Mouse (Mus musculus): ENCODE measurements around the gene Cand2. TPM values are rescaled to one million over a fixed set of nuclear protein-coding genes. Genes with fewer than 3 reads are reported as not detected.

The Cand2 gene
- 2.2 and 2.4 TPM in 2 replicates for polyA plus RNA-seq (2012; rRNA removed)

DNA sequence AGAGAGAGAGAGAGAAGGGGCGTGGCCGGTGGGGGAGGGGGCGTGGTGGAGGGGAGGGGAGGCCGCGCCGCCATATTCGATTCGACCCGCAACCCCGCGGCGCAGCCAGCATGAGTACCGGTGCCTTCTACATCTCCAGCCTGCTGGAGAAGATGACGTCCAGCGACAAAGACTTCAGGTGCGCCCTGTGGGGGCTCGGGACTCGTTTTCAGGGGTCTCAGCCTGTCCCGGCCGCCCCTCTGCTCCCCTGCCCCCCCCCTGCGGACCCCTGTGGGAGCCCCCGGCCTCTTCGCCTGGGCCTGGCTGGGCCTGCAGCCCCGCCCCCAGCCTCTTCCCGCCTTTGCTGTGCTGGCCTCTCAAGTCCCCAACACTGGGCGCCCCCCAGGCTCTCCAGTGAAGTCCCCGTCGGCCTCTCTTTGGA is at the start of gene Cand2:
TSS of gene Cand2 (plus strand) at position 38 of the 421 bp plus-strand sequence.

DNA sequence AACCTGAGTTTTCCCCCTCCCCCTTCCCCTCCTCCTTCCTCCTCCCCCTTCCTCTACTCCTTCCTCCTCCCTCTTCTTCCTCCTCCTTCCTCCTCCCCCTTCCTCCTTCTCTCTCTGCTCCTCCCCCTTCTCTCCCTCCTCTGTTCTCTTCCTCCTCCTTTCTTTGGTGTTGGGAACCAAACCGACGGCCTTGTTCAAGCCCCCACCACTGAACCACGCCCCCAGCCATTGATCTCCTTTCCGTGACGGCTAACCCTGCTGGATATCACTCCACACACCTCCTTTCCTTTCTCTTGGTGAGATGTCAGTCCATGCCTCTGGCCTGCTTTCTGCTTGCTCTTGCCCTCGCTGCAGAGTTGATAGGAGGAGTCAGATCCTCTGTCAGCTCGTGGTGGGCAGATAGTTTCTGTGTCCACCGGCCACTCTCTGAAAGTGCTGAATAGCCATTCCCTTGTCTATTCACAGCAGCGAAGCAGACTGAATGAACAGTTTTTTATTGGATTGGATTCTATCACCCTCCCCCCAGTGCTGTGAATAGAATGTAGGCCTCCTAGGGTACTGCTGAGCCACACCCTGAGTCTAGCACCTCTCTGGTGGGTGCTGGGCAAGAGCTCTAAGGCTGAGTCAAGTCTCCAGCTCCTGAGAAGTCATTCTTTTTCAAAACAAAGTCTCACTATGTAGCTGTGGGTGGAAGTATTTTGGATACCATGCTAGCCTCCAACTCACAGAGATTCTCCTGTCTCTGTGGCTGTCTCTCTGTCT is 12.2 kb upstream of the Cand2 start, which contains the start of gene Tmem40:
TSS of gene Tmem40 (minus strand) at position 416 of the 762 bp plus-strand sequence.

DNA sequence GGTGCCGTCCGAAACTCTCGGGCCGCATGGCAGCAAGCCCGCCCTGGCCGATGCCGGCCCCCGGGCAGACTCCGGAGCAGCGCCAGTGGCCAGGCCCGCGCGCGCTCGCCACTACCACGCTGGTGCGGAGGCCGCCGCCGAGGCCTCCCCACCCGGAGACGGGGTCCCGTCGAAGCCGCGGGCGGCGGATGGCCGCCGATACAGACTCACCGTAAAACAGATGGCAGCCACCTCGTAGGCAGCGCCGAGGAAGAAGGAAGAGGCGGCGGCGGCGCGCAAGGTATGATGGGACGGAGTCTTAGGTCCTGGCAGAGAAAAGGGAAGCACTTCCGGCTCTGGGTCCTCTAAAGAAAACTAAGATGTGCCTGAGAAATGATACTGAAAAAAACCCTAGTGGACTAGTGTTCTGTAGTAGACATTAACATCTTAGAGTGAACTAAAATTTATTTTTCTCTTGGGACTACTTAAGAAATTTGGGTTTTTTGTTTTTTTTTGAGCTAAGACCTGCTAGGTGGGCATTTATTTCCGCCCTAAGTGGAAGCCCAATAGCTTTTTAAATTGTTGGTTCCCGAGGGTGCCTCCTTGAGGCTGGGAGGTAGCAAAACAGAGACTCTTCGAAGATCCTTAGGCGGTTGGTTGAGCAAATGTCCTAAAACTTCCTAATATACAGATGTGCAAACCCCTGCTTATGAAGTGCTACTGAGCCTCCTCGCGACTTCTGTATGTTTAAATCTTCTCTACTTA is 34.3 kb downstream of the Cand2 start, which contains the start of gene Rpl32:
TSS of gene Rpl32 (minus strand) at position 260 of the 744 bp plus-strand sequence.

DNA sequence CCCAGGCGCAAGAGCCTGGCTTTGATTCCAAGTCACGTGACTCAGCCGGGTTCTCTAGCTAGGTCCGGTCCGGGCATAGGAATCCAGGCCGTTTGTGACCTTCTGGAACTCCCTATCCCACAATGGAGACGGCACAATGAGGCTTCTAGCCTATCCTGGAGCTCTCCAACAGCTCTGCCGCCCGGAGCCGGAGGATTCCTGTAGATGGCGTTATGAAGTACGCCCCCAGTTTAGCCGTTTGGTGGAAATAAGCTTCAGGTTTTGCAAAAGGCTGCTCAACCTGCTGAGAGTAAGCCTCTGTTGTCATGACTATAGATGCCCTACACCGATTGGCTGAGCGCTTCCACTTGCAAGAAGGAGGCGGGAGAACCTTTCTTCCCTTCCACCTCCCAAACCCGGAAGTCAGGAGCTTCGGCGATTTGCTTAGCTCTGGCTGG is 63.8 kb downstream of the Cand2 start, which contains the start of gene Efcab12:
TSS of gene Efcab12 (minus strand) at position 252 of the 437 bp plus-strand sequence.

DNA sequence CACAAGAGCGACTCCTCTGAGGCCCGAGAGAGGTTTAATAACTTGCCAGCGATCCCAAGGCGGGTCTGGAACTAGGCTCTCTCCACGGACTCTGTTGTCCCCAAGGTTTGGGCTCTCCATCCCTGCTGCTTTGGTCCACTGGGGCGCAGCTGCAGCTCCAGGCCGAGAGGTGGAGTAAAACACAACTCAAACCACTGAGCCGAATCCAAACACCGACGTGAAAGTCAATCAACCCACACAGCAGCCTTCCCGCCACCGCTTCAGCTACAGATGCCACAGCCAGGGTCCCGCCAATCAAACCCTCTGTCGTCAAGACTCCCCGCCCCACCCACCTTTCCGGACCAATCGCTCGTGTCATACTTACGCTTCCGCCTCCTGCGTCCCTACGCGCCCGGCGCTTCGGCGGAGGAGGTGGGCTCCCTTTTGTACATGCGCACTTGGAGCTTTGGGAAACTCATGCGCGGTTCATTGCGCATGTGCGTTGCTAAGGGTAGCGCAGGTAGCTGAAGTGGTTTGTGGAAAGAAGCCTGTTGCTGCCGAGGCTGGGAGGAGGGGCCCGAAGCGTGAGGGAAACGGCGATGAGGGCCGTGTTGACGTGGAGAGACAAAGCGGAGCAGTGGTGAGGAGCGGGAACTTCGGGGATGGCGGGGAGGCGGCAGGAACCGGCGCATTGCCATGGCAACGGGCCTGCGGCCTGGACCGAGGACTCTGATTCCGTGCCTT is 78.9 kb downstream of the Cand2 start, which contains the start of the genes Mbd4 and Ift122:
TSS of gene Mbd4 (minus strand) at position 281 of the 723 bp plus-strand sequence.
TSS of gene Ift122 (plus strand) at position 380 of the 723 bp plus-strand sequence.

Other genes starting within 250 kb of the Cand2 start
- gene Tsen2, start 229.9 kb upstream of the Cand2 start, polyA plus RNA-seq (2012; rRNA removed): 0.96 and 1.9 TPM in 2 replicates
- 17.3 and 18.1 TPM in 2 replicates for gene Mkrn2os, start 182.0 kb upstream of the Cand2 start, polyA plus RNA-seq (2012; rRNA removed)
- gene Mkrn2, start 172.6 kb upstream of the Cand2 start, polyA plus RNA-seq (2012; rRNA removed): 45.7 and 56.0 TPM in 2 replicates
- 113 and 124 TPM in 2 replicates for gene Raf1, start 97.9 kb upstream of the Cand2 start, polyA plus RNA-seq (2012; rRNA removed)
- 21.0 and 36.1 TPM in 2 replicates for gene Tmem40, start 12.1 kb upstream of the Cand2 start, polyA plus RNA-seq (2012; rRNA removed)
- gene Rpl32, start 34.2 kb downstream of the Cand2 start, polyA plus RNA-seq (2012; rRNA removed): 68.1 and 71.4 TPM in 2 replicates
- 0.08 and 0.14 TPM in 2 replicates for gene Efcab12, start 63.9 kb downstream of the Cand2 start, polyA plus RNA-seq (2012; rRNA removed)
- 0.08 and 0.24 TPM in 2 replicates for gene Mbd4, start 78.8 kb downstream of the Cand2 start, polyA plus RNA-seq (2012; rRNA removed)
- gene Ift122, start 78.9 kb downstream of the Cand2 start, polyA plus RNA-seq (2012; rRNA removed): 5.7 and 5.8 TPM in 2 replicates
- 0.22 and 0.42 TPM in 2 replicates for gene Rho, start 157.2 kb downstream of the Cand2 start, polyA plus RNA-seq (2012; rRNA removed)
- gene H1foo, start 170.4 kb downstream of the Cand2 start, polyA plus RNA-seq (2012; rRNA removed): not detected in 2 replicates
- gene Plxnd1, start 220.5 kb downstream of the Cand2 start, polyA plus RNA-seq (2012; rRNA removed): 24.8 and 25.2 TPM in 2 replicates